Mouse (Mus musculus) stomach, postnatal 0 days (tissue): ENCODE data around the gene Coq4.
A peak's percentile ranks its signal among the peaks of the same experiment; 100 is the strongest.

Source experiments
- CTCF ChIP-seq: IDR thresholded peaks from 2 replicates; pipeline ENCODE4 v1.5.1; 2016; ENCODE audit warnings: antibody characterized with exemption, low read depth, mild to moderate bottlenecking, moderate library complexity
- EP300 ChIP-seq: optimal IDR thresholded peaks from 2 replicates; pipeline ENCODE3; 2016; ENCODE audit warnings: antibody characterized with exemption

DNA sequence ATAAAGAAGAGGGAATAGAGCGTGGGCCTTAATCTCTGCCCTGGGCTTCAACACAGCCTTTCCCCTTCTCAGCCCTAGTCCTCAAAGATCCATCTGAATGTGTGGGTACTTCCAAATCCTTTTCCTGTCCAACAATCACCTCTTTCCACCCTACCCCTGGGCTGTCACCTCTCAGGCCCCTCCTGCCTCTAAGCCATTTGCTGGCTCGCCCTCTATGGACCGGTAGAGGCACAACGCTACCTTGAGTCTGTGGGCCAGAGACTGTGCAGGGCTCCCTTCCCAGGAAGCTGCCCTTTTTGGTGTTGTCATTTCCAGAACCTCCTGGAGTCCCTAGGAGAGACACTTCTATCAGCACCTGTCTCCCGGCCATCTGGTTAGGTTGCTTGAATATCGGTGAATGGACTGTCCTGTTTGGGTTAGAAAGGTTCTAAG is 16.1 kb downstream of the Coq4 start:
- TF ChIP-seq CTCF, result peak; percentile 68
- no peak for TF ChIP-seq EP300
